Mouse (Mus musculus) testis, postnatal 10 days (tissue): ENCODE measurements around the gene Tmem198b.
"Not testable (repeated sequence)": the region's sequence is repeated elsewhere in the genome, so short reads cannot be mapped to it uniquely, and the experiment has no call there.

Experiments
- DNase-seq: peaks from one replicate; pipeline ENCODE4 v3.0.0; 2021; ENCODE audit warnings: low spot score

Tmem198b gene

GRCm38 (mm10) chr10:128804271-128805091 is at the start of gene Tmem198b:
Tmem198b (minus strand) TSS chr10:128804370.
- DNase-seq = peak; percentile 81

GRCm38 (mm10) chr10:128850339-128850738 is 46.2 kb upstream of the Tmem198b start:
- no peak for DNase-seq

- DNase-seq = no peak
These were observed 44.3 kb upstream of the Tmem198b start for GRCm38 (mm10) chr10:128848426-128848825.

GRCm38 (mm10) chr10:128846664-128847063 is 42.5 kb upstream of the Tmem198b start:
- no peak for DNase-seq

- no peak for DNase-seq
These were observed 41.3 kb upstream of the Tmem198b start for GRCm38 (mm10) chr10:128845516-128845915.

- no peak for DNase-seq
These were observed 39.1 kb upstream of the Tmem198b start for GRCm38 (mm10) chr10:128843260-128843659.

- DNase-seq = no peak
These were observed 36.4 kb upstream of the Tmem198b start for GRCm38 (mm10) chr10:128840612-128841011.

- no peak for DNase-seq
These were observed 35.3 kb upstream of the Tmem198b start for GRCm38 (mm10) chr10:128839434-128839833.

- no peak for DNase-seq
These were observed 33.2 kb upstream of the Tmem198b start for GRCm38 (mm10) chr10:128837400-128837799.

- no peak for DNase-seq
These were observed 19.7 kb upstream of the Tmem198b start for GRCm38 (mm10) chr10:128823821-128824220.

- DNase-seq = not testable (repeated sequence)
These were observed 18.9 kb upstream of the Tmem198b start for GRCm38 (mm10) chr10:128823087-128823486.

GRCm38 (mm10) chr10:128822135-128822534 is 18.0 kb upstream of the Tmem198b start:
- DNase-seq = no peak

GRCm38 (mm10) chr10:128821358-128822056 is 17.3 kb upstream of the Tmem198b start, which contains the start of gene Ormdl2:
Ormdl2 (minus strand) TSS chr10:128821645.
- peak; percentile 99 for DNase-seq

GRCm38 (mm10) chr10:128820217-128820616 is 16.0 kb upstream of the Tmem198b start:
- DNase-seq = no peak

- DNase-seq = no peak
These were observed 12.9 kb upstream of the Tmem198b start, which contains the start of gene Sarnp for GRCm38 (mm10) chr10:128817033-128817432. Sarnp (plus strand) TSS chr10:128817333.

- DNase-seq = no peak
These were observed 2.8 kb upstream of the Tmem198b start for GRCm38 (mm10) chr10:128807018-128807417.

- DNase-seq = no peak
These were observed 1.9 kb upstream of the Tmem198b start for GRCm38 (mm10) chr10:128806086-128806485.

GRCm38 (mm10) chr10:128805092-128806000 is 1.2 kb upstream of the Tmem198b start:
- peak; percentile 96 for DNase-seq

GRCm38 (mm10) chr10:128803771-128804270 is 349 bp downstream of the Tmem198b start, which contains the start of gene Dnajc14:
Dnajc14 (plus strand) TSS chr10:128804062.
- DNase-seq = peak; percentile 73

GRCm38 (mm10) chr10:128803361-128803760 is 809 bp downstream of the Tmem198b start:
- no peak for DNase-seq

- DNase-seq = peak; percentile 40
These were observed 1.2 kb downstream of the Tmem198b start for GRCm38 (mm10) chr10:128802956-128803355.
